ENCODE assay signal across 9 mouse cellular contexts in the genomic region with DNA sequence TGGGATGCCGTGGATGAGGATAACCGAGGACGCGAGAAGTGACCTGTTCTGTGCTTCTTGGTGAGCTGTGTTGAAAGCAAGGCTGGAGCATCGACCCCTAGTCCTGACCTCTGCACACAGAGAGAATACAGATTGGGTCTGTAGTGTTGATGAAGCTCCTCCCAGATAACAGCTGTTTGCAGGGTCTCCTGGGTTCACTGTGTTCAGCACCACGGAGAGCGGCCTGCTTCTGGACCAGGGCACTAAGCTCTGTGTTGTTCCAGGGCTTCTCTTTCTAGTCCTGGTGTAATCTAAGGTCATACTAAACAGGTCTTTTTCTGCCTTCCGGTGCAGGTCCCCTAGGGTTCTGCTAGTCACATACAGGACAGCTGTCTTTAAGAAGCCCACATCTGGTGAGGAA. TPM values are rescaled to one million over a fixed set of nuclear protein-coding genes. Genes with fewer than 3 reads are reported as not detected.
DNase-seq lines count a peak whose midpoint lies in the region; ATAC-seq lines count a peak whose summit lies in the region.
"Had no signal": no experiment of that assay in that cellular context is flagged by ENCODE, and none has a peak within 500 bp of the region (broad histone marks: within the 10 kb centered on the region; RNA-seq: fewer than 3 reads in every experiment).

No protein-coding gene starts in this region.

- no peak overlapping the region for H3K4me3 ChIP-seq in intestine, embryonic 14.5 days (ENCODE audit: low read depth, low read length)
- no peak overlapping the region for H3K4me3 ChIP-seq in intestine, embryonic 16.5 days (ENCODE audit: low read length)
- H3K4me3 ChIP-seq in embryonic facial prominence, embryonic 11.5 days (ENCODE audit: low read depth, low read length), result no peak overlapping the region
- H3K4me3 ChIP-seq: liver, embryonic 13.5 days had no signal

- DNase-seq in intestine, embryonic 14.5 days (ENCODE audit: low spot score), result peak; percentile 85
- peak; percentile 62 for DNase-seq in thymus, postnatal 4 days
- no peak for DNase-seq in thymus, adult 18-20 months
- DNase-seq in embryonic facial prominence, embryonic 11.5 days (ENCODE audit: low spot score), result peak; percentile 85
- no peak for DNase-seq in T-cell, adult 2 months (ENCODE audit: low spot score)
- DNase-seq: liver, embryonic 13.5 days; midbrain, embryonic 14.5 days had no signal

- H3K36me3 ChIP-seq in intestine, embryonic 14.5 days (ENCODE audit: control insufficient read depth, insufficient read depth, low read length), result no peaks in the 10 kb centered on the region
- no peaks in the 10 kb centered on the region for H3K36me3 ChIP-seq in intestine, embryonic 16.5 days (ENCODE audit: control insufficient read depth, insufficient read depth, low read length)
- H3K36me3 ChIP-seq in embryonic facial prominence, embryonic 11.5 days (replicated peaks; ENCODE audit: control insufficient read depth, insufficient read depth, low read depth, low read length), result no peaks in the 10 kb centered on the region
- H3K36me3 ChIP-seq: liver, embryonic 13.5 days had no signal

- no peak overlapping the region for H3K4me2 ChIP-seq in intestine, embryonic 14.5 days (ENCODE audit: low read length)
- no peak overlapping the region for H3K4me2 ChIP-seq in intestine, embryonic 16.5 days (ENCODE audit: low read depth, low read length)
- no peak overlapping the region for H3K4me2 ChIP-seq in embryonic facial prominence, embryonic 11.5 days (ENCODE audit: low read depth, low read length)
- H3K4me2 ChIP-seq: liver, embryonic 13.5 days had no signal

- WGBS in intestine, embryonic 14.5 days, result 49% methylated on average over 8 of the region's 8 CpGs
- WGBS in intestine, embryonic 16.5 days, result 54% methylated on average over 8 of the region's 8 CpGs
- WGBS in embryonic facial prominence, embryonic 11.5 days, result 59% methylated on average over 8 of the region's 8 CpGs

- H3K9ac ChIP-seq in intestine, embryonic 14.5 days (ENCODE audit: low read length), result no peak overlapping the region
- no peak overlapping the region for H3K9ac ChIP-seq in intestine, embryonic 16.5 days (ENCODE audit: low read depth, low read length)
- no peak overlapping the region for H3K9ac ChIP-seq in embryonic facial prominence, embryonic 11.5 days (replicated peaks; ENCODE audit: low read length)
- H3K9ac ChIP-seq: liver, embryonic 13.5 days had no signal

- H3K9me3 ChIP-seq in intestine, embryonic 14.5 days (ENCODE audit: control insufficient read depth, low read length), result no peaks in the 10 kb centered on the region
- no peaks in the 10 kb centered on the region for H3K9me3 ChIP-seq in intestine, embryonic 16.5 days (ENCODE audit: control insufficient read depth, low read length)
- no peaks in the 10 kb centered on the region for H3K9me3 ChIP-seq in embryonic facial prominence, embryonic 11.5 days (replicated peaks; ENCODE audit: control insufficient read depth, low read length)
- H3K9me3 ChIP-seq: liver, embryonic 13.5 days had no signal

- H3K27ac ChIP-seq in intestine, embryonic 14.5 days (ENCODE audit: low read depth), result no peak overlapping the region
- no peak overlapping the region for H3K27ac ChIP-seq in intestine, embryonic 16.5 days (ENCODE audit: low read length)
- H3K27ac ChIP-seq in embryonic facial prominence, embryonic 11.5 days (replicated peaks; ENCODE audit: low read depth, low read length), result no peak overlapping the region
- H3K27ac ChIP-seq: liver, embryonic 13.5 days had no signal

- ATAC-seq in intestine, embryonic 14.5 days (replicated peaks; ENCODE audit: low FRiP score, low TSS enrichment, low read depth), result no peak
- ATAC-seq in intestine, embryonic 16.5 days, result no peak
- no peak for ATAC-seq in embryonic facial prominence, embryonic 11.5 days (replicated peaks; ENCODE audit: insufficient number of reproducible peaks, low FRiP score, low TSS enrichment, low read depth)
- no peak for ATAC-seq in megakaryocyte progenitor cell, adult 5-6 weeks (replicated peaks; ENCODE audit: poor library complexity)

- H3K4me1 ChIP-seq in intestine, embryonic 14.5 days (replicated peaks; ENCODE audit: control insufficient read depth, insufficient read depth, low read length), result no peaks in the 10 kb centered on the region
- no peaks in the 10 kb centered on the region for H3K4me1 ChIP-seq in intestine, embryonic 16.5 days (ENCODE audit: control insufficient read depth, insufficient read depth, low read length)
- H3K4me1 ChIP-seq in embryonic facial prominence, embryonic 11.5 days (ENCODE audit: control insufficient read depth, insufficient read depth, low read length), result no peaks in the 10 kb centered on the region
- H3K4me1 ChIP-seq: liver, embryonic 13.5 days had no signal

- peaks cover 22% of the 10 kb centered on the region for H3K27me3 ChIP-seq in intestine, embryonic 14.5 days (replicated peaks; ENCODE audit: control insufficient read depth, insufficient read depth, low read length)
- H3K27me3 ChIP-seq in intestine, embryonic 16.5 days (replicated peaks; ENCODE audit: control insufficient read depth, insufficient read depth, low read length), result peaks cover 7% of the 10 kb centered on the region
- peaks cover 11% of the 10 kb centered on the region for H3K27me3 ChIP-seq in embryonic facial prominence, embryonic 11.5 days (ENCODE audit: control insufficient read depth, insufficient read depth, low read length)

RNA-seq across cellular contexts. Expression of a gene that starts 12.4 kb away (rescaled TPM):
- 0.74 and 0.78 TPM in 2 replicates for polyA plus RNA-seq in intestine, embryonic 14.5 days (2014; fragmentation: Nextera tagmentation; extraction: Ambion mirVana)
- 0.16 and 0.18 TPM in 2 replicates for polyA plus RNA-seq in intestine, embryonic 16.5 days (2015; fragmentation: Nextera tagmentation; extraction: Ambion mirVana)
- 0.15 and 0.45 TPM in 2 replicates for polyA plus RNA-seq in embryonic facial prominence, embryonic 11.5 days (2014; fragmentation: Nextera tagmentation; extraction: Ambion mirVana)
- total RNA-seq in megakaryocyte progenitor cell, adult 5-6 weeks (2015), result not detected in 2 replicates
- total RNA-seq in megakaryocyte progenitor cell, adult 5-6 weeks (2017), result not detected in 2 replicates

Comparison
In these comparisons a context has a peak if more than half of its experiments do, and no peak if none do; other contexts are left out.
1. DNase-seq: peak in intestine, embryonic 14.5 days (single experiment), thymus, postnatal 4 days (single experiment) and embryonic facial prominence, embryonic 11.5 days (single experiment); none in thymus, adult 18-20 months (0 of 2) and T-cell, adult 2 months (single experiment).